Mouse (Mus musculus) liver, embryonic 11.5 days (tissue): ENCODE measurements around the gene Rubcnl. TPM values are rescaled to one million over a fixed set of nuclear protein-coding genes. Genes with fewer than 3 reads are reported as not detected.

Source experiments
- ATAC-seq: fragments of 200-750 bp; cut with Nextera tagmentation; replicated peaks from 2 replicates; pipeline ENCODE4 v1.8.0; 2017; ENCODE audit warnings: moderate number of reproducible peaks, mild to moderate bottlenecking, moderate TSS enrichment, moderate library complexity; ENCODE audit not compliant: low FRiP score
- DNase-seq: peaks from one replicate; pipeline ENCODE4 v3.0.0-alpha.2; 2017; ENCODE audit warnings: low spot score
- H3K27ac ChIP-seq: fragments of 300-500 bp; sonication (generic); 2 replicates; pipeline ENCODE4 v1.5.1; 2014; ENCODE audit warnings: mild to moderate bottlenecking, low read depth, low read length, control low read depth
- H3K27me3 ChIP-seq: fragments of 300-500 bp; sonication (generic); replicated peaks from 2 replicates; pipeline ENCODE4 v1.6.1; 2014; ENCODE audit warnings: low read length, mixed read lengths; ENCODE audit not compliant: control insufficient read depth, insufficient read depth
- H3K36me3 ChIP-seq: fragments of 300-500 bp; sonication (generic); 2 replicates; pipeline ENCODE4 v1.6.1; 2014; ENCODE audit warnings: mild to moderate bottlenecking, low read length, moderate library complexity, mixed read lengths; ENCODE audit not compliant: control insufficient read depth, insufficient read depth
- H3K4me1 ChIP-seq: fragments of 300-500 bp; sonication (generic); replicated peaks from 2 replicates; pipeline ENCODE4 v1.6.1; 2014; ENCODE audit warnings: low read length, mixed read lengths; ENCODE audit not compliant: control insufficient read depth, insufficient read depth
- H3K4me2 ChIP-seq: fragments of 300-500 bp; sonication (generic); 2 replicates; pipeline ENCODE4 v1.6.1; 2014; ENCODE audit warnings: mild to moderate bottlenecking, control low read depth, moderate library complexity
- H3K4me3 ChIP-seq: fragments of 300-500 bp; sonication (generic); 2 replicates; pipeline ENCODE4 v1.5.1; 2014; ENCODE audit warnings: low read depth, low read length, control low read depth
- H3K9ac ChIP-seq: fragments of 300-500 bp; sonication (generic); 2 replicates; pipeline ENCODE4 v1.6.1; 2014; ENCODE audit warnings: low read depth, low read length, control low read depth
- H3K9me3 ChIP-seq: fragments of 300-500 bp; sonication (generic); 2 replicates; pipeline ENCODE4 v1.6.1; 2016; ENCODE audit warnings: low read length, inconsistent platforms, mixed read lengths; ENCODE audit not compliant: control insufficient read depth
- WGBS: fragments of 180-500 bp; shearing (Covaris S2); extraction: QIAGEN DNeasy Blood & Tissue Kit; methylation state at CpG from one replicate; pipeline ENCODE4 v1.1.7; 2014; 5-methylcytosine and 5-hydroxymethylcytosine counted together
- polyA plus RNA-seq: library from polyadenylated mRNA; unstranded; fragments of >200 nt; fragmentation: Nextera tagmentation; extraction: Ambion mirVana; gene quantifications from 2 replicates; pipeline ENCODE4 v1.2.1, GENCODE M21; 2014

The Rubcnl gene
- polyA plus RNA-seq, 1 experiment from 2014 or later: not detected

DNA sequence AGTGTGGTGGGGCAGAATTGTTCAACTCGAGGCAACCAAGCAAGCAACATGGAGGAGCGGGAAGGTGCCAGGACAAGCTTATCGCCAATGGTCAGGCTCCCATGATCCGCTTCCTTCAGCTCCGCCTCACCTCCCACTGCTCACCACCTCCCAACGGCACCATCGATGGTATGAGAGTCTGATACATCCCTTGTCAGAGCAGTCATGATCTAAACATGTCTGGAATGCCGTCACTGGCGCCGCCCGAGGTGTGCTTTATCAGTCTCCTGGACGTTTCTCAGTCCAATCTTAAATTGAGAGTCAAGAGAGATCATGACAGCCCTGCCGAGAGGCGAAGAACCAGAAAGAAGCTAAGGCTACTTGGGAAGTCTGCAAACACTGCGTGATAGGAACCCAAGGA lies 55.3 kb downstream of the Rubcnl start:
- Histone ChIP-seq H3K4me1 (no peaks in the 10 kb centered on the region), H3K36me3 (no peaks in the 10 kb centered on the region), H3K27me3 (no peaks in the 10 kb centered on the region), H3K9ac (no peak overlapping the region), H3K27ac (no peak overlapping the region), H3K9me3 (no peaks in the 10 kb centered on the region), H3K4me3 (no peak overlapping the region), H3K4me2 (no peak overlapping the region)
- DNase-seq (no peak), ATAC-seq (no peak)
- WGBS: 81% methylated on average over 15 of the region's 15 CpGs

DNA sequence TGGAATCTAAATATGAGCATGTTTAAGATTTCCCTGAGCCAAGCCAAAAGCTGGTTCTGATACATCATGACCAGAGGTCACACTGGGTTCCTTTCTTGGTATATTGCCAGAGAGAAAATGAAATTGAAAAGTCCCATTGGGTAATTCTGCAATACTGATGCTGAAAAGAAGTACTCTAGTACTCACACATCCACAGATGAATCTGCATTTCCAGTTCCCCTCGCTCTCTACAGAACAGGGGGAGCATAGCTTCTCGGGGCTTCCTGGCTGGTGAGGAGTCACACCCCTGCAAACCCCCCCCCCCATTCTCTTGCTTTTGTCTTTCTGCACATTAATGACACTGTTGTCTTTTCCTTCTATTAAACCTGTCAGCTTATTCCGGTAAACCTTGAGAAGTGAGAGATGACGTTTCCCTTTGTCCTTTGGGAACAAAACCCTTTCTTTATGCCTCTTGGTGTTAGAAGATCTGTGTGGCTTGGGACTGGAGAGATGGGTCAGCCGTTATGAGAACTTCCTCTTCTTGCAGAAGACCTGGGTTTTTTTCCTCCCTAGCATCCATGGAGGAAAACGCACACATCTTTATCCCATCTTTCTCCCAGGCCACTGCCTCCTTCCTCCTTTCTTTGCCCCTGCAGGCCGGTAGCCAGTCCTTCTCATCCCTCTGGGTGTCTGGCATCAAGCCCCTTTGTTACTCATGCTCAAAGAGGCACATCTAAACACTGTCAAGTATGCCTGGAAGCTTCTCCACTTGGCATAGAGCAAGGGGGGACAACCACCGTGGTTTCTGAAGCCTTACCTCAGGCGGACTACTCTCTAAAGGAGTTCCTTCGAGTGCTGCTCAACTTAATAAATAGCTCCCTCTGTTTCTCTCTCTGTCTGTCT lies 59.7 kb downstream of the Rubcnl start:
- H3K4me3 ChIP-seq: no peak overlapping the region
- H3K9me3 ChIP-seq: no peaks in the 10 kb centered on the region
- no peaks in the 10 kb centered on the region for H3K4me1 ChIP-seq
- no peak overlapping the region for H3K27ac ChIP-seq
- H3K9ac ChIP-seq: no peak overlapping the region
- WGBS: 54% methylated on average over 10 of the region's 10 CpGs
- no peaks in the 10 kb centered on the region for H3K36me3 ChIP-seq
- no peak for ATAC-seq
- H3K4me2 ChIP-seq: no peak overlapping the region
- DNase-seq: no peak
- H3K27me3 ChIP-seq: no peaks in the 10 kb centered on the region

DNA sequence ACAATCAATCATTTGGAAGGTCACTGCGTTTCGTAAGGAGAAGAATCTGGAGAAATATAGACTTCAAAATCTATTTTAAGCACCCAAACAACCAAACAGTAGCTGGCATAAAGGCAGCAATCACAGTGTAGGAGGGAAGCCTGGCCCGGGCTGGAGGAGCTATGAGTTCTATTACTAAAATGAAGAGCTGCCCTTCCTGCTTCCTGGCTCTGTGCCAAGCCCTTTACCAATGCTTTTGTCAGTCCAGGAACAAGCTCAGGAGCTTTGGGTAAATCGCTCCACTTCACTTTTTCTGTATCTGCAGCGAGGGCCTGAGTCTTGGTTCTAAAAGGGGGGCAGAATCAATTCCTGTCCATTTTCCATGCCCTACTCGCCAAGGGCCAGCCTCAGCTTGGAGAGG lies 62.1 kb downstream of the Rubcnl start:
- no peak for ATAC-seq
- 74% methylated on average over 6 of the region's 6 CpGs for WGBS

More for the DNA sequence above, 62.1 kb downstream of the Rubcnl start:
- Histone ChIP-seq H3K4me3 (no peak overlapping the region), H3K36me3 (no peaks in the 10 kb centered on the region), H3K4me1 (no peaks in the 10 kb centered on the region), H3K27ac (no peak overlapping the region), H3K9ac (no peak overlapping the region), H3K27me3 (no peaks in the 10 kb centered on the region), H3K9me3 (no peaks in the 10 kb centered on the region), H3K4me2 (no peak overlapping the region)
- DNase-seq: no peak

Other genes with a start within 250 kb of the Rubcnl start
- gene Lrch1, start 68.2 kb upstream of the Rubcnl start, polyA plus RNA-seq: 7.9 and 8.0 TPM in 2 replicates
- 0.06 TPM in 1 of 2 replicates, not detected in the other for gene Lrrc63, start 114.9 kb downstream of the Rubcnl start, polyA plus RNA-seq
- 44.3 and 50.4 TPM in 2 replicates for gene Lcp1, start 115.1 kb downstream of the Rubcnl start, polyA plus RNA-seq
- gene Cpb2, start 226.3 kb downstream of the Rubcnl start, polyA plus RNA-seq: 44.2 and 44.5 TPM in 2 replicates